Mouse (Mus musculus) spleen, adult 2 months (tissue): Measurements from ENCODE around the gene Scnn1a.

Experiments
- CTCF ChIP-seq: fragments of 200-500 bp; IDR thresholded peaks from 2 replicates; pipeline ENCODE4 v1.5.1; 2011; ENCODE audit warnings: mild to moderate bottlenecking, inconsistent platforms; ENCODE audit not compliant: insufficient read depth, insufficient read length, insufficient replicate concordance; ENCODE audit errors: extremely low read depth
- POLR2A ChIP-seq: fragments of 200-500 bp; IDR thresholded peaks from 2 replicates; pipeline ENCODE4 v1.6.1; 2011; ENCODE audit warnings: low read depth, low read length, inconsistent platforms

DNA sequence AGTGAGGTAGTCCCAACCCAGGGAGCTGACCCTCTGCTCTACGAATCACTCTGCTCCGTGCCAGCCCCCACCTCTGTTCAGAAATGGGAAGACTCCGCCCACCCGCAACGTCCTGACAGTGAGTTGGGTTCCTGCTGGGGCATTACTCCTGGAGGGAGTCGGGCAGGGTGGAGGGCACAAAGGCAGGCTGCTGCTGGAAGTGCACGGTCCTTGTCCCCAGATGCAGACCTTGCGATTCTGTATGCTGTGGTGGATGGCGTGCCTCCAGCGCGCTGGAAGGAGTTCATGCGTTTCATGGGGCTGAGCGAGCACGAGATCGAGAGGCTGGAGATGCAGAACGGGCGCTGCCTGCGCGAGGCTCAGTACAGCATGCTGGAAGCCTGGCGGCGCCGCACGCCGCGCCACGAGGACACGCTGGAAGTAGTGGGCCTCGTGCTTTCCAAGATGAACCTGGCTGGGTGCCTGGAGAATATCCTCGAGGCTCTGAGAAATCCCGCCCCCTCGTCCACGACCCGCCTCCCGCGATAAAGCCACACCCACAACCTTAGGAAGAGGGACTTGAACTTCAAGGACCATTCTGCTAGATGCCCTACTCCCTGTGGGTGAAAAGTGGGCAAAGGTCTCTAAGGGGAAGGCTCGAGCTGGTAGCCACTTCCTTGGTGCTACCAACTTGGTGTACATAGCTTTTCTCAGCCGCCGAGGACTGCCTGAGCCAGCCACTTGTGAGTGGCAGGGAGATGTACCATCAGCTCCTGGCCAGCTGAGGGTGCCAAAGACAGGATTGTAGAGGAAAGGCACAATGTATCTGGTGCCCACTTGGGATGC is 41.2 kb downstream of the Scnn1a start:
- TF ChIP-seq POLR2A = no peak
- no peak for TF ChIP-seq CTCF
